Mouse (Mus musculus) cerebellum, adult 2 months (tissue): ENCODE results near the gene Sidt2.

Source experiments
- CTCF ChIP-seq: fragments of 200-500 bp; IDR thresholded peaks from 2 replicates; pipeline ENCODE4 v1.5.1; 2011; ENCODE audit warnings: low read depth, mild to moderate bottlenecking, control low read depth, low read length, moderate library complexity, borderline replicate concordance; ENCODE audit not compliant: insufficient read depth
- POLR2A ChIP-seq: fragments of 200-500 bp; IDR thresholded peaks from 2 replicates; pipeline ENCODE4 v1.6.1; 2011; ENCODE audit warnings: low read length, control low read depth, borderline replicate concordance; ENCODE audit not compliant: insufficient read depth

DNA sequence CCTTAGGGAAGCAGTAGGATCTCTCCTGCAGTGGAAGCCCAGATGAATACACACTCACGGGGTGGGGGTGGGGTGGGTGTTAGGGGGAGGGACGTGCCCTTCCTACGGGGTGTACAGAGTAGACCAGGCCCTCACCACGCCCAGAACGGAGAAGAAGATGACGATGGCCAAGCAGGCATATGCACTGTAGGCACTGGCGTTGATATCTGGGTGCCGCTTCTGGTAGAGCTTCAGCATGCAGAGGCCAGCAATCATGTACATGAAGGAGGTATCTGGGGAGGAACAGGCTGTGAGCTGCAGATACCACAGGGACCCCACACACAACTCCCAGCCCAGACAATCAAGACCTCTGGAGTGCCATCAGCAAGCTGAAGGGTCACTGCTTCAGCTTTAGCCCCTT, 12.1 kb downstream of the Sidt2 start:
- TF ChIP-seq CTCF (no peak), POLR2A (no peak)
